Comparison of ENCODE assay signal across 8 mouse cellular contexts in the genomic region with DNA sequence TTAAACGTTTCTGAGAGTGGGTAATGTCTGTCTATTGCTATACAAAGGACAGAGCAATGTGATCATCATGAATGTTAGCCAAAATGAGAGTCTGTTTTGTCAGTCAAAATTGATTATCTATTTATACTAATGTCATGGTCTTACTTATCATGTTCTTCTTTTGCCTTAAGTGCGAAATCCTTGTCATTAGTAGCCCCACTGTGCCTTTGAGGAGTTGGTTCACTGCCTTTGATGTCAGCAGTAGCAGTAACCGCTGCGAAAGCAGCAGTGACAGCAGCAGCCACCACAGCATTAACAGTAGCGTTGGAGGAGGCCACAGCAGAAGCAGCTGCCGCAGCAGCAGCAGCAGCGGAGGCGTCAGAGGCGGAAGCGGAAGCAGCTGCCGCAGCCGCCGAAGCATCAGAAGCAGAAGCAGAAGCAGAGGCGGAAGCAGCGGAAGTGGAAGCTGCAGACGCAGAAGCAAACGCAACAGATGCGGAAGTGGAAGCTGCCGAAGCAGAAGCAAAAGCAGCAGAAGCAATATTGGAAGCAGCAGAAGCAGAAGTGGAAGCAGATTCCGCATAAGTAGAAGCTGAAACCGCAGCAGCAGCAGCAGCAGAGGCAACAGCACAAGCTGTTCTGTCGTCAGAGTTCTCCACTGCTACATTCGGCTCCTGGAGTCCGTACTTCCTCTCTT. TPM values are rescaled to one million over a fixed set of nuclear protein-coding genes. Genes with fewer than 3 reads are reported as not detected.
DNase-seq lines count a peak whose midpoint lies in the region; ATAC-seq lines count a peak whose summit lies in the region.

No protein-coding gene starts in this region.

- H3K36me3 ChIP-seq in forebrain, embryonic 13.5 days (ENCODE audit: poor library complexity, severe bottlenecking): no peaks in the 10 kb centered on the region
- no peaks in the 10 kb centered on the region for H3K36me3 ChIP-seq in liver, embryonic 16.5 days (ENCODE audit: control insufficient read depth, insufficient read depth)

- peak overlapping the region; percentile 48; the same call in 1 of the 2 replicates for H3K27ac ChIP-seq in forebrain, embryonic 13.5 days
- H3K27ac ChIP-seq in liver, embryonic 16.5 days (ENCODE audit: low read length): no peak overlapping the region

- no peaks in the 10 kb centered on the region for H3K27me3 ChIP-seq in forebrain, embryonic 13.5 days
- no peaks in the 10 kb centered on the region for H3K27me3 ChIP-seq in liver, embryonic 16.5 days (ENCODE audit: control insufficient read depth, insufficient read depth, low read depth, low read length)

- H3K4me2 ChIP-seq in forebrain, embryonic 13.5 days: peak overlapping the region; percentile 57
- H3K4me2 ChIP-seq in liver, embryonic 16.5 days (ENCODE audit: low read depth, low read length): peak overlapping the region; percentile 60

- intact Hi-C loops in heart, postnatal 14 days (cut with DNase I): no loop called here

- 48% methylated on average over 24 of the region's 24 CpGs for WGBS in forebrain, embryonic 13.5 days
- 18% methylated on average over 24 of the region's 24 CpGs for WGBS in liver, embryonic 16.5 days (ENCODE audit: insufficient replicate concordance)

- peak overlapping the region; percentile 40 for H3K9ac ChIP-seq in forebrain, embryonic 13.5 days
- peak overlapping the region; percentile 35; the same call in 1 of the 2 replicates for H3K9ac ChIP-seq in liver, embryonic 16.5 days (ENCODE audit: low read depth, low read length)

- peak; percentile 81 for DNase-seq in retina, postnatal 1 day
- DNase-seq in retina, embryonic 14.5 days (ENCODE audit: low spot score): no peak
- DNase-seq in heart, postnatal 14 days: peak; percentile 57 to 64
- peak; percentile 57 to 72 for DNase-seq in kidney, postnatal 36 days
- DNase-seq in neural tube, embryonic 10.5 days (ENCODE audit: extremely low spot score, low spot score): peak; percentile 58
- DNase-seq in telencephalon, adult 2 months (ENCODE audit: low read depth, low spot score): peak; percentile 72

- H3K4me1 ChIP-seq in forebrain, embryonic 13.5 days: no peaks in the 10 kb centered on the region
- no peaks in the 10 kb centered on the region for H3K4me1 ChIP-seq in liver, embryonic 16.5 days (ENCODE audit: control insufficient read depth, low read depth, low read length)

- peak; percentile 91 for ATAC-seq in forebrain, embryonic 13.5 days
- peak; percentile 48; the same call in 1 of the 2 replicates for ATAC-seq in liver, embryonic 16.5 days (ENCODE audit: low read depth)

- H3K4me3 ChIP-seq in forebrain, embryonic 13.5 days: peak overlapping the region; percentile 42
- H3K4me3 ChIP-seq in liver, embryonic 16.5 days (ENCODE audit: low read depth, low read length): peak overlapping the region; percentile 60

- H3K9me3 ChIP-seq in forebrain, embryonic 13.5 days (replicated peaks): no peaks in the 10 kb centered on the region
- H3K9me3 ChIP-seq in liver, embryonic 16.5 days (replicated peaks; ENCODE audit: control insufficient read depth, low read length): no peaks in the 10 kb centered on the region

RNA-seq across cellular contexts. Expression of gene Gm26661, which starts 17.5 kb away (rescaled TPM):
- not detected in 2 replicates for polyA plus RNA-seq in forebrain, embryonic 13.5 days (2015; fragmentation: Nextera tagmentation; extraction: Ambion mirVana)
- not detected for total RNA-seq in heart, postnatal 14 days (2021)
- not detected in 2 replicates for polyA plus RNA-seq in liver, embryonic 16.5 days (2015; fragmentation: Nextera tagmentation; extraction: Ambion mirVana)

RNA-seq across cellular contexts. Expression of gene Flnb, which starts 43.9 kb away (rescaled TPM):
- 8.7 TPM in 2 replicates for polyA plus RNA-seq in forebrain, embryonic 13.5 days (2015; fragmentation: Nextera tagmentation; extraction: Ambion mirVana)
- total RNA-seq in heart, postnatal 14 days (2021): 10 to 100 TPM; 32.5 to 36.3 TPM
- 4.4 and 4.8 TPM in 2 replicates for polyA plus RNA-seq in liver, embryonic 16.5 days (2015; fragmentation: Nextera tagmentation; extraction: Ambion mirVana)
